Mouse (Mus musculus) liver, postnatal 0 days (tissue): ENCODE results near the gene Gm49373.

Experiments
- CTCF ChIP-seq: sonication (generic); IDR thresholded peaks from 2 replicates; pipeline ENCODE4 v1.5.1; 2016; ENCODE audit warnings: antibody characterized with exemption, low read depth
- EP300 ChIP-seq: IDR thresholded peaks from 2 replicates; pipeline ENCODE4 v1.6.1; 2016; ENCODE audit warnings: antibody characterized with exemption, low read depth, mild to moderate bottlenecking

GRCm38 (mm10) chr9:21093423-21093822 is 20.5 kb upstream of the Gm49373 start:
- TF ChIP-seq CTCF, result no peak
- no peak for TF ChIP-seq EP300
